Mouse (Mus musculus) neutrophil, adult 65 days (primary cell): ENCODE results near the gene Cyp4a12b. TPM values are rescaled to one million over a fixed set of nuclear protein-coding genes. Genes with fewer than 3 reads are reported as not detected.

Experiments used
- total RNA-seq: library from RNA; stranded (reverse); gene quantifications from 2 replicates; pipeline ENCODE4 v1.2.4, GENCODE M21; 2023

Cyp4a12b gene
- not detected in 2 replicates for total RNA-seq

DNA sequence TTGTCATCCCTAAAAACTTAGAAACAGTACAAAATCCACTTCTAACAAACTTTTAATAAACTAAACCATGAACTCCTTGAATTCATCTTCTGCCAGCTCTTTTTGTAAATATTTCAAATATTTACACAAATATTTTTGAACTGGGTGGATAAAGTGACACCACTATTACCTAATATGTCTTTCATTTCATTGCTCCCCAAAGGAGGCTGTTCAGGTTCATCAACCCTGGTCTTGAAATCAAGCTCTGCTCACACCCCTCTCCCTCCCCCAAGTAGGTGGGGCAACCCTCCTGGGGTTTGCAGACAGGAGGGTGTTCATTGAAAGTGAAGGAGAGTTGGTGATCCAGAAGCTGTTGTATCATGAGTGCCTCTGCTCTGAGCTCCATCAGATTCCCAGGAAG lies at the start of gene Cyp4a12b:
Gene Cyp4a12b (plus strand): TSS at position 301 of the 400 bp plus-strand sequence.

GRCm38 (mm10) chr4:115452304-115452703 lies 40.9 kb downstream of the Cyp4a12b start, which contains the start of gene Cyp4a30b:
Gene Cyp4a30b (plus strand): TSS chr4:115452604.

Other genes with a start within 250 kb of the Cyp4a12b start
- gene Cyp4a29, start 169.5 kb upstream of the Cyp4a12b start, total RNA-seq, result not detected in 2 replicates
- not detected in 2 replicates for gene Cyp4a12a, start 112.6 kb upstream of the Cyp4a12b start, total RNA-seq
- not detected in 2 replicates for gene Cyp4a30b, start 41.0 kb downstream of the Cyp4a12b start, total RNA-seq
- gene Cyp4a14, start 84.5 kb downstream of the Cyp4a12b start, total RNA-seq, result not detected in 2 replicates
- gene Cyp4a10, start 106.6 kb downstream of the Cyp4a12b start, total RNA-seq, result not detected in 2 replicates
- not detected in 2 replicates for gene Cyp4a31, start 152.0 kb downstream of the Cyp4a12b start, total RNA-seq
- gene Cyp4a32, start 189.3 kb downstream of the Cyp4a12b start, total RNA-seq, result not detected in 2 replicates
- 0.41 TPM in 1 of 2 replicates, not detected in the other for gene Cyp4b1, start 236.1 kb downstream of the Cyp4a12b start, total RNA-seq